Mouse (Mus musculus): Measurements from ENCODE around the gene Mettl8.

Gene Mettl8

DNA sequence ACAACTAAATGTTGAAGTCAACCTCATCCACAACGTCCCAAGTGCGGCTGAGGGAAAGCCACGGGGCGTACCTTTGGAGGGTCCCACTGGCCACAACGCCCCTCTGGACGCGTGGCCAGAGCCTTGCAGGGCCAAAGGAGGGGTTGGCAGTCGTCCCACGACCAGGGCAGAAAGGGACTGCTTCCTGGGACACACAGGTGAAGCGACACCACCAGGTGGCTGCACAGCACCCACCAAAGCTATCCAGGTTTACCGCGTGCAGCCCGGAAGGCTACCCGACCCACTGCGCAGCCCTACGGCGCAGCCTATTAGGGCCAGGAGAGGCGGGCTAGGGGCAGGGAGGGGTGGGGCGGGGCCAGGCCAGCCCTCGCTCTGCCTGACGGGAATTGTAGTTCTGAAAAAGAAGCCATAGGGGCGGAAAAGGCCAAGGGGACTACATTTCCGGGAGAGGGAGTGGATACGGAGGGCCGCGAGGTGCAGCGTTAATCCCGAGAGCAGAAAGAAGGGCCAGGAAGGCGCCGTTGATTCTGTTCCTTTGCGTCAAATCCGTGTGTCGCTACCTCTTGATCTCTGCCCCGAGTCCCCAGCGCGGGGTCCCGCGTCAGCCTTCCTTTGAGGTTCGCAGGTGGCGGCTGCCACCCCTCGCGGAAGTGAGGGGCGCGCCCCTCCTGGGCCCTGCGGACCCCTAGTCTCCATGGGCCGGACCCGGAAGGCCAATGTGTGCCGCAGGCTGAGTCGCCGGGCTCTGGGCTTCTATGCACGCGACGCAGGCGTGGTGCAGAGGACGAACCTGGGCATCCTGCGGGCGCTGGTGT lies at the start of gene Mettl8, which contains the start of gene Dcaf17:
Gene Mettl8, minus strand, starts transcription at position 284 of the 815 bp plus-strand sequence.
Gene Dcaf17, plus strand, starts transcription at position 29 of the 815 bp plus-strand sequence.
- DNase-seq (ENCODE audit: low read depth, low spot score), result peak; percentile 98

DNA sequence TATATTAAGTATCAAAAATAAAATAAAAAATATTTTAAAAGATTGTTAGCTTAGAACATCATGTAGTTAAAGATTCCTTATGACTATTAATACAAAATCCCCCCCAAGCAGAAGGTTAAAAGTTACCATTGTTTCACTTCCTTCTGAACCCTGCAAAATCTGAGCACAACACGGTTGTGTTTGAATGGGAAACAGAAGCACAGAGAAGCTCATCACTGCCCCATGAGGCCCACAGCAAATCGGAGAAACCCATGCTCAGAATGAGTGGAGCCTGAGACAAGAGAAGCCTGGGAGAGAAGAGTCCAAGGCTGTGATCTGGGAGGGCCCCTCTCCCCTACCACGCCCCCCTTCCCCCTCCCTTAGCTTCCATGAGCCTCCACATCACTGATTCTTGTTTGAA lies 49.3 kb upstream of the Mettl8 start:
- no peak for DNase-seq (ENCODE audit: low read depth, low spot score)

DNA sequence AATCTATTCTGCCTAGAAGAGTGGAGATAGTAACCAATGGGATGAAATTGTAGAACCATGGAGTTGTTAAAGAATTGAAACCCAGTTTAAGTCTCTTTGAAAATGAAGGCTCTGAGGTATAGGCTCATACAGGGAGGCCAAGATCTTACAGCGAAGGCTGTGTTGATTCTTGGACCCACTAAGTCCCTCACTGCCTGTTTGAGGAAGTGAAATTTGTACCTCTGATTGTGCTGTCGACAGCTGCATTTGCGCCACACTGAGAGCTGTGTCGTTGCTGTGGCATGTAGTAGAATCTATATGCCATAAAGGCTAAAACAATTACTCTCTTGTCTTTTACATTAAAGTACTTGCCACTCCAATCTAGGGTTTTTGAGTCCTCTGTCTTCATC lies 47.9 kb upstream of the Mettl8 start:
- no peak for DNase-seq (ENCODE audit: low read depth, low spot score)

DNA sequence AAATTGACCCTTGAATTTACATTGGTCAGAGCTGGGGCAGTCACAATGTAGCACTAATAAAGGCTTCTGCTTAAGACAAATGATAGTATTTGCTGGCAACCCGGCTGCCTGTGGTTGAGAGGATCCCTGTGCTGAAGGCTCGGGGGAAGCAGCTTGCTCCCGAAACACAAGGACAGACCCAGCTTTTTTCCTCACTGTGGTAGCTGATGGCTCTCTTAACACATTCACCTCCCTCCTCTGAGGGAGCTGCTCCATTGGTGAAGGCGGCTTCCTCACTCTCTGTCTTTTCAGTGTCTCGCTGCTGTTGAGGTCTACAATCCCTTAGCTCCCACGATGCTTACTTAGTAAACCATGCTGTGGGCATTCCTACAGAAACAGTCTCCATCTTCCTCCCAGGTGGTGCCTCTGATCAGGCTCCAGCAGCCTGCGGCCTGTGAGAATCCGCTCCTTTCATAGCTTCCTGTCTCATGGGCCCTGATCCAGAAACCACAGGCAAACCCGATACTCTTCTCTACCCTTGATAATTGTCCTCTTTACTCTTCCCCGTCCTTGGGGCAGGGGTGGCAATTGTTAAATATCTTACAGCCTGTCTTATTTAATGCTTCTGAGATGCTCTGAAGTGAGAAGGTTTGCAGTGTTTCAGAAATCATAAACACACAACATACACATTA lies 47.4 kb upstream of the Mettl8 start:
- DNase-seq (ENCODE audit: low read depth, low spot score), result no peak

DNA sequence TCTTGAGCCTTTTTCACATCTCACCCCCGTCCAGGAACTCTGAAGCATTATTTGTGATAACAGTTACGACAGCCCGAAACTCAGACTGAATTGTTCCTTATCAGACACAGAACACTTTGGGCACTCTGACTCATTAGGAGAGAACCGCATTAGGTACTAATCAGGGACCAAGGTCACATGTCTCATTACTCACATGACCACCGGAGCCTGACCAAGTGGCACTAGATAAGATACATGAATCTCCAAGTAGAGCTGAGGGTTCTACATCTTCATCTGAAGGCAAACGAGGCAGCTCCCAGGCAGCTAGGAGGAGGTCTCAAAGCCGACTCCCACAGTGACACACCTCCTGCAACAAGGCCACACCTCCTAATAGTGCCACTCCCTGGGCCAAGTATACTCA lies 40.8 kb upstream of the Mettl8 start:
- no peak for DNase-seq (ENCODE audit: low read depth, low spot score)

DNA sequence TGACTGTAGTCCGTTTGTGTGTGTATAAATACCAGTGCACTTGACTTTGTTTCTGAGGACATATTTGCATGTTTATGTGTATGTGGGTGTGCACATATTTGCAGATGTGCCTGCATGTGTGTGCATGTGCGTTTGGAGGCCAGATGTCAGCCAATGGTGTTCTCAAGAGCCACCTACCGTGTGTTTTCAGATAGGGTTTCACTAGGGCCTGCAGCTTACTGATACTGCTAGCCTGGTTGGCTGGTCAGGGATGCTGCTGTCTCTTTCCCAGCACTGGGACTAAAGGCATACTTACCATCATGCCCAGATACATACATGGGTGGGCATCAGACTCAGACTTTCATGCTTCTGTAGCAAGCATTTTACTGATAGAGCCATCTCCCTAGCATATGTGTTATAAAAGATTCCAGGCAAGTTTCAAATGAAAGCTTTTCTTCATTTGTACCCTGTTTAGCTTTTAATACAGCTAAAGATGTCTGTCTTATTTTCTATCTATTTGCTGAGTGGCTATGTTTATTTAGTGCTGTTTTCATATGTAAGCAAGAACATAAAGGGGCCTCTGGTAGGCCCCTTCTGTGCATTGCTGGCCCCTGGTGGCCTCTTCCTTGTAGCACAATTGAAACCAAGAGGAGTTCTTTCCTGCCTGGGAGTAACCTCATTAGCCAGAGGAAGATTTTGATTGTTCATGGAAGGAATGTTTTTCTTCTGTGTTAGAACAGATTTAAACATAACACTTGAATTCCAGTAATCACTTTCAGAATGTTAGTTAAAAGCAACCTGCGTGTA lies 35.5 kb upstream of the Mettl8 start:
- DNase-seq (ENCODE audit: low read depth, low spot score), result no peak

DNA sequence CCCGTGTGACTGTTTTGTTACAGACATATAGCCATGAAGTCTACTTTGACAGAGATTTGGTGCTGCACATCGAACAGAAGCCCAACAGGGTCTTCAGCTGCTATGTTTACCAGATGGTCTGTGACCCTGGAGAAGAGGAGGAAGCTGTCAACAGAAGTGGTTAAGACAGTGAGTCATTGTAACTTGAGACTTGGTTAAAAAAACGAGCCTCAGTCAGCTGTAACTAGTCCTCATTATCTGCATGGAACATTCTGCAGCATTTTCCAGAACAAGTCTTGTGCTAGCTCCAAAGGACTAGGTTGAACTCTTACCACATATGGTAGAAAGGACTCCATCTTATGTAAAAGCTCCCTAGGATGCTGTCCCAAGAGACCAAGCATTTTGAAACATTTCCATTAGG lies 34.4 kb upstream of the Mettl8 start:
- no peak for DNase-seq (ENCODE audit: low read depth, low spot score)

DNA sequence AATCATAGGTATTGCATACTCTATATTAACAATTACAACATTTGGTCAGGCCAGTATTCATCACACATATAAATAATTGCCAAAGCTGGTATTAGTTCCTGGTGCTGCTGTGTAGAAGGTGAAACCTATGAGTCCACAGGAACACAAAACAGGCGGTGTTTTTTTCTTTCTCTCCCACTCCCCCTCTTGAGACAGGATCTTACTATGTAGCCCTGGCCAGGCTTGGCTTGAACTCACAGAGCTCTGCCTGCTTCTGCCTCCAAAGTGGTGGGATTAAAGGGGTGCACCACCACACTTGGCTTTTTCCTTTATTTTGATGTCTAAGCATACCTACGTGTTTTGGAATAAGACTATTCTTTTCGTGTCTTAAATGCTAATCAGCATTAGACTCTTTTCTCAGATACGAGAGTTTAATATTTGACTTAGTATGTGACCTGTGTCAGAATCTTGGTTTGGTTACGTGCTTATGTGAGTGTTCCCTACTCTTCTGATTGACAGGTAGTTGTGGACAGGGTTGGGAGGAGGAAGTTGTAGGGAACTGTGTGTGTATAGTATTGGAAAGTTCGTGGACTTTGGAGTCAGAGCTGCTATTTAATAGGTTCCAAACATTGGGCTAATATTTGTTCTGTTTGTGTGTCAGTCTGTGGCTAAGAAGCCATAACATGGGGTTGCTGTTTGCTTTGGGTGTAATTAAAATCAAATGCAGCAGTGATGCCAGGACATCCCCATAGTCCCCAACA lies 28.2 kb upstream of the Mettl8 start:
- no peak for DNase-seq (ENCODE audit: low read depth, low spot score)

DNA sequence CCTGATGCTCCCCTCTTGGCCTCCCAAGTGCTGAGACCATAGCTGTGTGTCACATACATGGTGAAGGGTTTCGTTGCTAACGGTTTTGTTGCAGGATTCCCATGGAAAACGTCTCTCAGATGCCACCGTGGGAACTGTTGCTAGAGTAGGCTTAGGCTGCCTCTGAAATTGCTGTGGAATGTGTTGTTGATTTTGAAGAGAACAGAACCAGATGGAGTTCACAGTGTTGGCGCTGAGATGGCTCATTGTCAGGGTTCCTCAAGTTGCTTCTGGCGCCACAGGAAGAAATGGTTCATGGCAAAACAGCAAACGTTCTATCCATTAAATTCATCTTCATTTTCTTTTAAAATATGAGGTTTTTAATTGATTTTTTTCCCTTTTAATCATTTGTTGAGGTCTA lies 27.0 kb upstream of the Mettl8 start:
- no peak for DNase-seq (ENCODE audit: low read depth, low spot score)

DNA sequence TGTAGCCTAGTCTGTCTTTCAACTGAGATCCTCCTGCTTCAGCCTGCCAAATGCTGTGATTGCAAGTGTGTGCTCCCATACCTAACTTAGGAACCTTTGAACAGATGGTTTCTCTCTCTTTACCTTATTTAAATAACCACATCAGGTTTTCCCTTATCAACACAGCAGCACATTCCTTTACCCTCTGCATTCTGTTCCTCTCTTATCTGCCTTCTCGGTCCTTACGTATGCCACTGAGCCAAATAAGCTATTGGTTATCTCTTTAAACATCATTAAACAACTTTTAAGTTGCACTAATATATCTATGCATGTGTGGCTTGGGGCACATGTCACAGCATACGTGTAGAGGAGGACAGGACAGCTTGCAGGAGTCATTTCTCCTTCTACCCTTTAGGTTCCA lies 18.4 kb upstream of the Mettl8 start:
- no peak for DNase-seq (ENCODE audit: low read depth, low spot score)

DNA sequence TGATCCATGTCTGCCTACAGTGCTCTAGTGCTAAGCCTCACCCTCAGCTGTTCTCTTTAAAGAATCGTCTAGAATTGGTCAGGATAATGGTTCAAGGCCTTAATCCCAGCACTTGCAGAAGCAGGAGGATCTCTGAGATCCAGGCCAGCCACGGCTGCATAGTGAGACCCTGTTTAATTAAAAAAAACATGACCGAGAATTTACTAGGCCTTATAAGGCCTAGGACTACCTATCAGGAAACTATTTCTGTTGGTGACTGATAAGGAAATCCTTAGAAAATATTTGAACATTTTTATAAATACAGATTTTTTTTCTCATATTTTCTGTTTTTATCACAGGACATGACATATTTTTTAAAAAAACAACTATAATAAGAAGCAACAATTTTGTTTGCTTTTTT lies 17.9 kb upstream of the Mettl8 start:
- no peak for DNase-seq (ENCODE audit: low read depth, low spot score)

DNA sequence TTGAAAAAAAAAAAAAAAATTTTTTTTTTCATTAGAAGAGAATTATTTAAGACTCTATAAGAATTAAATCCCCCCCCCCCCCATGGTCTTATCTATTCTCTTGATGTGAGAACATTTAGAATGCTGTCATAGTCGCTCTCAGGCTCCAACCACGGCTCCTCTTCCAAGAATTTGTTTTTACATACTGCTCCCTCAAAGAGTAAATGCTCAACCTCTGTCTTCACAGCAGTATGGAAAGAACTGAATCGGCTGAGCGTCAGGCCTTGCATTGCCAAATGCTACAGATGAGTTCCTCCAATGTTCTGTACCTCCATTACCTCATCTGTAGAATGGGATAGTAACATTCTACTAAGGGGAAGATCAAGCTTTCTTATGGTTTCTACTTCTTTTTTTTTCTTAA lies 16.2 kb upstream of the Mettl8 start:
- DNase-seq (ENCODE audit: low read depth, low spot score), result no peak

DNA sequence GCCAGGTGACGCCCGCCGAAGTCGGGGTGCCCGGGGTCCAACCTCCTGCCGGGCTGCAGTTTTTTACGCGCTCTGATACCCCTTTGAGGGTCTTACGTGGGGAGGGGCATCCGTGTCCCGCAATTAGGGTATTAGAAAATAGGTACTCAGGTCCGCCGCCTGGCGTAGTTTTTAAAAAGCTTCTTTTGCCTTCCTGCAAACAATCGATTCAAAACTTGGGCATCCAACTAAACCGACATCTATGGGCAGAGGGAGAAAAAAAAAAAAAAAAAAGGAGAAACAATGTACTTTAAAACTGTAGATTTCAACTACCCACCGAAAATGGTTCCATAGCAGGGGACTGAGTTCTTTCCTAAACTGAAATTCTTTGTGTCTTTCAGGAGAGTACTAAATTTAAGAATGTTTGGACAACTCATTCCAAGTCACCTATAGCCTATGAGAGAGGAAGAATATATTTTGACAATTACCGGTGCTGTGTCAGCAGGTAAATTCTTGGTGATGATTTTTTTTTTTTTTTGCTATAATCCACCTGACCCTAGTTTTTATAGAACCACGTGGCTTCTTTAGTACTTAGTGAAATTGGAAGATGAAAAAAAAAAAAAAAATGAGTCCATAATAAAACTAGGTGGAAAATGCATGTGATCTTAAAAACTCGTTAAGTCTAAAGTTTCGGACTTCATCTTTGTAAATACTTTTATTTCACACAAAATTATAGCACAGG lies 892 bp upstream of the Mettl8 start:
- DNase-seq (ENCODE audit: low read depth, low spot score), result no peak

DNA sequence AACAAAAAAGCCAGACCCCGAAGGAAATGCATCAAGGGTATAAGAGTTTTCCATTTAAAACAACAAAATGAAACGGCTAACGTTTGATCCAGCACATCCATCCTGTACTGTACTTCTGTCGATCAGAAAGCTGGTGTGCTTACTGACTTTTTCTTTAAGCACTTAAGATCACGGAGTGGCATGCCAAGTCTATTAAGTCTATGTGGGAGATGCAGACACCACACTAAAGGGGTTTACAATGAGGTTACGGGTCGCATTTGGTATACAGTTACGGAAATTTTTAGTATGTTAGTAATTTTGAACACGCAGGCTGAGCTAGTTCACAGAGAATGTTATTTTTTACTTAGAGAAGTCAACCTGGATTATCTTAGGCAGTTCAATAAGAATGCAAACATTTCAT lies 667 bp downstream of the Mettl8 start:
- DNase-seq (ENCODE audit: low read depth, low spot score), result no peak

DNA sequence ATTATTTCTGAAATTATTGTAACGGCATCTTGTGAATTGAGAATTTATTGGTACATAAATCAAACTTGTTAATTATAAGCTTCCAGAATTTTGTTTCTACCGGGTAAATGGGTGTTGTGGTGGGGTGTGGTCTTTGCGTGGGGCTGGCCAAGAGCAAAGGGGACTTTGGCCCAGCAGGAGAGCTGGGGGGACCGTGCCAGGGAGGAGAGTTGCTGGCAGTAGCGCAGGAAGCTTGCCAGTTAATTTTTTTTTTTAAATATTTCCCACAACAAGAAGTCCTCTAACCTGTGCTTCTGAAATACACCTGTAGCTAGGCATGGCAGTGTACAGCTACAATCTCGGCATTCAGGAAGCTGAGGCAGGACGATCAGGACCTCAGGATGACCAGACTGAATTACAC lies 4.9 kb downstream of the Mettl8 start:
- DNase-seq (ENCODE audit: low read depth, low spot score), result no peak

DNA sequence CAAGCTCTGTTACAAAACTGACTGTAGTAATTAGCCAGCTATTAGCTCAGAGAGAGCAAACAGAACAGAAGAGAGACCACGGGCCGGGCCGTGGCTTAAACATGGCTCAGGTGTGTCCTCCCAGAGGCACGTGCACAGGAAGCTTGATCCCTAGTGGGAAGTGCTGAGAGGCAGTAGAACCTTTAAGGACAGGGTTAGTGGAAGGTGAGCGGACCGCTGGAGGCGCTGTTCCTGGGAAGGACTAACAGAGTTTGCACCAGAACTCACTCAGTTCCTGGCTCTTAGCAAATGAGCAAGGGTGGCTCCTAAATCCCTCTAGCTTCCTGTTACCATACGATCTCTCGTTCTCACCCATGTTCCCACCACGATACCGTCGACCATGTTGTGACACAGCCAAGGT lies 6.5 kb downstream of the Mettl8 start:
- DNase-seq (ENCODE audit: low read depth, low spot score), result peak; percentile 91

DNA sequence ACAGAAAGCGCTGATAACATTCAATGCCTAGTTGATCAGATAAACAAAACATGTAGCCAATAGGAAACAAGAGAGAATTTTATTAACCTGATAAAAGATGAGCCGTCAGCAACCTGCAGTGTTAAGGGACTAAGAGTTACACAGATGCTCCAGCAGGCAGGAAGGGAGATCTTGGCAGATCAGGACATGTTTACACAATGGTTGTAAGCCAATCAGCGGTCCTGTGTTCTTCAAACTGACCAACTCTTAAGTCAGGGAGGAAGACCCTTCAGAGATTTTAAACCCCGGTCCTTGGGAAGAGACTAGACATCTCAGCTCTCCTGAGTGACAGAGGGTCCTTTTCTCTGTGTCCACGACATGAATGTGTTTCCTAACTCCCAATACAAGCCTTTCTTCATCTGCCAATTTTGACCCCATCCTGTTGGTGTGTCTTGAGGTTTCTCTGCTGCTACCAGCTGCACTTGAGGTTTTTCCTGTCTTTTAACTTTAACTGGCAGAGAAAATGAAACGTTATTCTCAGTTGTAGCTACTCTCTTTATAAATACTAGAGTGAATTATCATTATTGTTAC lies 8.5 kb downstream of the Mettl8 start:
- no peak for DNase-seq (ENCODE audit: low read depth, low spot score)

DNA sequence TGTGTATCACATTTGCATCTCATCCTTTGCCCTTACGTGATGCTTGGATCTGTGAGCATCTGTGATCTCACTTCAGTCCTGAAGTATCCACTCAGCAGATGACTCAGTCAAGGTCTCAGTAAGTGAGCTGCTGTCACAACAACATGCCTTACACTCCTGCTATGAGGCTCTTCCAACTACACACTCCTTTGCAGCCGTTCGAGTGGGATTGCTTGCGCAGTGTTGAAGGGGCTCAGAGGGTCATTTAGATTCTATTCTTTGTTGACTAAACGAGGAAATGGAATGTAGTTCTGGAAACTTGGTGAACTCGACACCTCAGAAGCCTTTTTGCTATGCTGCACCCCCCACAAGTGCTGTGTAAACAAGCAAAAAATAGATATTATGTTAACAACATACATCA lies 9.2 kb downstream of the Mettl8 start:
- no peak for DNase-seq (ENCODE audit: low read depth, low spot score)

DNA sequence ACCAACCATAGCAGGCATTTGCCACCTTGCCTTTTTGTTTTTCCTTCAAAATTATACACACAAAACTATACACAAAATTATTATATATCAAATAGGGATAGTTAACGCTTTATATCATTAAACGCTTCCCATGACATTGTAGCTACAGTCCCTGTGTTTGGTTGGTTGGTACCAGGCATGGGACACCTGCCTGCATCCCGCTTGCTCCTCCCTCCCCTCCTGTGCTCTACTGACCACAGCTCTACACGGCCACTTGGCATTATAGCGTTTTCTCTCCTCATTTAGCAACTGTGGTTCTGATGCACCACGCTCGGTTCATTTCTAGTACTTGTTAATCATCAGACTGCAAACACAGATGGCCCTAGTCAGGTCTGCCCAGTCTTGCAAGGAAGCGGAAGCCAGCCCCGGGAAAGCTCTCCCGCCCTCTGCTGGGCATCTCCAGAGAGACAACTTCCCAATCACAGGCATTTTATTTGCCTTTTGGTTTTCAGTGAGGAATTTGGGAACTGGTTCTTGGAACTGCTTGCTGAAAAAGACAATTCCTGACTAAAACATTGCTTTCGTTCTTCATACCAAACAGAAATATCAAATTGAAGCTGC lies 15.8 kb downstream of the Mettl8 start:
- peak; percentile 67 for DNase-seq (ENCODE audit: low read depth, low spot score)

DNA sequence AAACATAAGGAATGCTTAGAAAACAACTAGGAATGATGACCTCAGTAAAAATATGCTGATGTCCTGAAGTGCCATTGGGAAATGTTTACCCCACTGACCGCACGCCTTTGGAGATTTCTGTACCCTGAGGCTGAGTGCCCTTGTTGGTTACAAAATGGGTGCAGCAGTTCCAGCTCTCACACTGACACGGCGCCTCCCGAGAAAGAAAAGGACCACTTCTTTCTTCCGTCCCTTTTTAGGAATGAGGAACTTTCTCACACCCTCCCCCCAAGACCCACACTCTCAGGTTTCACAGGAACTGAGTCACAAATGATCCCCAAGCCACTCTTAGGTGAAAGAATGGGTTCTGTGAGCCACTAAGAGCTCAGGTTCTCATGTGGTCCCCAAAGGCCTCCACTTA lies 17.9 kb downstream of the Mettl8 start:
- DNase-seq (ENCODE audit: low read depth, low spot score), result peak; percentile 28

Measured in R1 (cell line).